Mouse (Mus musculus): Measurements from ENCODE around the gene Ccr8. TPM values are rescaled to one million over a fixed set of nuclear protein-coding genes. Genes with fewer than 3 reads are reported as not detected.
A peak's percentile ranks its signal among the peaks of the same experiment; 100 is the strongest.
"Not testable (repeated sequence)": the region's sequence is repeated elsewhere in the genome, so short reads cannot be mapped to it uniquely, and the experiment has no call there.

The Ccr8 gene
- total RNA-seq, 4 experiments from 2014 or later, result not detected

DNA sequence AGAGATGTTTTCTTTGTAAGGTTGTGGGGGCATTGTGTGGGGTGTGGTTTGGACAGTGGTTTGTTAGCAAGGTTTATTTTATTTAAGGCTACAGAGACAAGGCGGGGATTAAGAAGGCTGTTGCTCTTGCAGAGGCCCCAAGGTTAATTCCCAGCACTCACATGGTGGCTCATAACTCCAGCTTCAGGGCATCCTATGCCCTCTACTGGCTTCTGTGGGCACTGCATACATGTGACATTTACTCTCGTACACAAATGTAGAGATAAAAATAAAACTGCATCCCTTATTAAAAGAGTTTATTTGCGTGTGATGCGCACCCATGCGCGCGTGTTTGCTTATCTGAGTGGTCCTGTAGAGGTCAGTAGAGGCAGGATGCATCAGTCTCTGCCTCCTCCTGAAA is 2.8 kb upstream of the Ccr8 start:
- no peak for DNase-seq (ENCODE audit: low spot score in 2 of 2)

DNA sequence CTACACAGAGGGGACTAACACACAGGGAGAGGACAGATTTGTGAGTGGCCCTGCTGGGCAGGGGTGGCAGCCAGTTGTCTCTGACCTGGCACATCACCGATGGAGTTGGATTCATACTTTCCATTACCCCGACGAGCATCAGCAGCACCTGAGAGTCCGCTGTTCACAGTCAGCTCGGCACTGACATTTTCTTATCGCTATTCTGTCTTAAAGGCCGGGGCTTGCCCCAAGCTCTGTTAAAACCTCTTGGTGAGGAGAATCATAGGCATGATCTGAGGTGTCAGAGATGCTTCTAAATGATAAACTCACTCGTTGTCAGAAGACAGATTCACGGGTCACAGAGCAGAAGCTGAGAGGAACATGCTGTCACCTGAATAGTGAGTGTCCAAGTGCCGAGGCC is 828 bp upstream of the Ccr8 start:
- no peak for DNase-seq (ENCODE audit: low spot score in 2 of 2)

DNA sequence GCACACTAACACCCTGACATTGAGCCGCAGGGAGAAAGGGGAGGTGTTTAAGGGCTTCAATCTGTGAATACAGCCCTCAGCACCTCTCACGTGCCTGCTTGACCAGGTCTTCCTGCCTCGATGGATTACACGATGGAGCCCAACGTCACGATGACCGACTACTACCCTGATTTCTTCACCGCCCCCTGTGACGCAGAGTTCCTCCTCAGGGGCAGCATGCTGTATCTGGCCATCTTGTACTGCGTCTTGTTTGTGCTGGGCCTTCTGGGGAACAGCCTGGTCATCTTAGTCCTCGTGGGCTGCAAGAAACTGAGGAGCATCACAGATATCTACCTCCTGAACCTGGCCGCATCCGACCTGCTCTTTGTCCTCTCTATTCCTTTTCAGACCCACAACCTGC is 1.8 kb downstream of the Ccr8 start:
- DNase-seq (ENCODE audit: low spot score in 2 of 2), result no peak

DNA sequence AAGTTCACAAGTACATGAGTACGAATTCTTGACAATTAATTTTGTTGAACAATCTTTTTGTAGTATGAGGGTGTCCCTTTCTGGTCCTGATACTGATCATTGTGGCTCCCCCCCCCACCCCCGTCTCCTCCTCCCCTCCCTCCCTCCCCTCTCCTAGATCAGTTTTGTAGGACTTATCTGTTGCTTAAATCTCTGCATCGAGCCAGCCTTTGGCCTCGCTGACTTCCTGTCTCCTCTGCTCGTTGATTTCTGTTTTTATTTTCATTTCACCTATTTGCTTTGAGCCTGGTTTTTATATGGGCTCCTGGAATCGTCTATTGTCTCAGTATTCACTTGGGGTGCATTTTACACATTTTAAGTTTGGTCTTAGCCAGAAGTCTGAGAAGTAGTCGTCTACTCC is 4.0 kb downstream of the Ccr8 start:
- DNase-seq (ENCODE audit: low spot score in 2 of 2), result no peak

DNA sequence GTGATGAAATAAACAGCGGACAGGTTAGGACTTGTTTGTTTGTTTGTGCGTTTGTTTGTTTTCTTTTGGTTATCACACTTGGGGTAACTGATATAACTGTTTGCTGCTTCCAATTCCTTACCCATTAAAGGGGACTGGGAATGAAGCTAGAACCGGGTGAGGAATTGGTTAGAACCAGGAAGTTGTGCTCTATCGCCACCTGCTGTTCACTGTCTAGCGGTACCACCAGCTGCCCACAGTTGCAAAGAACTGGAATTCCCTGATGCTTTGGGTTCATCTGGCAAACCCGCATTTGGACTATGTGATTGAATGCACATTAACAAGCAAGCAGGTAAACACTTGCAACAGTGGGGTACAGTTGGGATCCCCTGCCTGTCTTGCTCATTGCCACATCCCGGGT is 6.8 kb downstream of the Ccr8 start:
- DNase-seq (ENCODE audit: low spot score in 2 of 2), result peak in 1 of 2 experiments; percentile 40

DNA sequence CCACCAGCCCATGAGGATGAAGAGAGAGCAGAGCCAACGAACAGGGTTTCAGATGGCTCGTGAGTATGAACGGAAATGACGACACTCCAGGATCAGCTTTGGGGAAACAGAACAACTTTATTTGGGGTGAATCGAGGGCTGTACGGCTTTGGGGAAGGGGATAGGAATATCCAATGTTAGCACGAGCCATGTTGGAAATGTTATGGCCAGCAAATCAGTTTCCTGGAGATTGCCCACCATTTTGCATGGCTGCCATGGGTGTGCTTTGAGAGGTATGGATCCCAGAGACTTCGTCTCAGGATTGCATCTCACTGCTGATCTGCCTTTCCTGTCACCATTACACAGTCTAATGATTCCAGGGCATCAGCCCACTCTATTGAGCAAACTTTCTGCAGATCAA is 7.4 kb downstream of the Ccr8 start:
- no peak for DNase-seq (ENCODE audit: low spot score in 2 of 2)

DNA sequence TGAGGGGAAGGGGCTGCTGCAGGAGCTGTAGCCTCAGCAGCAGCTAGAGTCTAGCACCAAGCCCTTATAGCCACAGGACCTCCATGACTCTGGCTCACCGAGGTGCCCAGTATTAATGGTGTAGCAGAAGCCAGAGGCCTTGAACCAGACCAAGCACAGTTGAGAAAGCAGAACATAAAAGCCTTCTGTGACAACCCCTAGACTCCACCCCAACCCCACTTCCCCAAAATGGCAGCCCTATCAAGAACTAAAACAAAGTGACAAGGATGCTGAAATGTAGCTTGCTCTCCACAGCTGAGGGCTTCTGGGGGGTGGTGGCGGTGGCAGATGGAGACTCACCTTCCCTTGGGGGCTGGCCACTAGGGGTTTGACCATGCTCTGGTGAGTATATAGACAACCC is 9.3 kb downstream of the Ccr8 start:
- no peak for DNase-seq (ENCODE audit: low spot score in 2 of 2)

DNA sequence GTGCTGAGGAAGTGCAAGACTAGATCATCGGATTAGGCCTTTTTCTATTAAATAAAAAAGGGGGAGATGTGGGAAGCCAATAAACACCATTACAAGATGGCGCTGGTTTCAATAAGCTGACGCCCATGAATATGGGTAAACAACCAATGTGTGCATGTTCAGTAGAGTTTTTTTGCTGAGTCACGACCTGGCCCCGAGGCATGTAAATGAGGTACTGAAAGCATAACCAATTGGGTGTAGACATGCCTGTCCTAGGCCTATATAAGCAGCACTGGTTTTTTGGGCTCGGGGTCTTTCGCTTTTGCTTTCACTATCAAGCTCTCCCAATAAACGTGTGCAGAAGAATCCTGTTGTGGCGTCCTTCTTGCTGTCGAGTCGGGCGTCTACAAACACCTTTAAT is 17.0 kb downstream of the Ccr8 start:
- DNase-seq (ENCODE audit: low spot score in 2 of 2), result not testable (repeated sequence)

DNA sequence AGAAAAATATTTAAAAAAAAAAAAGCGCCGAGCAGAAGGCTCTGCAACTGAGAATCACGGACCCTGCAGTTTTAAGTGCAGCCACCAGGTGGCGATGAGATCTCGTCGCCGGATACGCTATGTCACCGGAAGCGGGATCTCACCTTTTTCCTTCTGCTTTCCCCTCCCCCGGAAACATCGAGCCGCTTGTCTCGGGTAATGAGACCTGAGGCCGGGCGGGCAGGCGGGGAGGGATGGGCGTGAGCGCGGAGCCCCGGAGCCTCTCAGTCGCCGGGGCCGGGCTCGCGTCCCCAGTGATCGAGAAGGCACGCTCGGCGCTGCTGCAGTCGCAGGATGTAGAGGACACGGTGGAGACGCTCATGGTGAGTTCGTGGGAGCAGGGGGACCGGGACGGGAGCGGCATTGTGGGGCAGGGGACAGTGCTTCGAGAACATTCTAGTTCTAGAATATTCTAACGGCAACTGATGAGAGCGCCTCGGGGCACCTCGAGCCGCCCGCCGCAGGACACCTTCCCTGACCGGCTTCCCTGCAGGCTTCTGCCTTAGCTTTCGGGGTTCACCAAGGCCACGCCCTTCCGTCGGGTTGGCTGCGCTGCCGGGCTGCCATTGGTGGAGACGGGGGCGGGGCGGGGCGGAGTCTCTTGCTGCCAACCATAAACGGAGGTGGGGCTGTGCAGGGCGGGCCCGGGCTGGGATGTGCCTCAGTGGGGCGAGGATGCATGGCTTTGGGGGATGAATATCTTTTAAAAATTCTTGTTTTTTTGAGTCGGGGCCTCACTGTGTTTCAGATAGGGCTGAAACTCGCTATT is 18.5 kb downstream of the Ccr8 start, which contains the start of gene Slc25a38:
TSS of gene Slc25a38 (plus strand) at position 164 of the 808 bp plus-strand sequence.
- peak; percentile 88 to 96 for DNase-seq (ENCODE audit: low spot score in 2 of 2)

DNA sequence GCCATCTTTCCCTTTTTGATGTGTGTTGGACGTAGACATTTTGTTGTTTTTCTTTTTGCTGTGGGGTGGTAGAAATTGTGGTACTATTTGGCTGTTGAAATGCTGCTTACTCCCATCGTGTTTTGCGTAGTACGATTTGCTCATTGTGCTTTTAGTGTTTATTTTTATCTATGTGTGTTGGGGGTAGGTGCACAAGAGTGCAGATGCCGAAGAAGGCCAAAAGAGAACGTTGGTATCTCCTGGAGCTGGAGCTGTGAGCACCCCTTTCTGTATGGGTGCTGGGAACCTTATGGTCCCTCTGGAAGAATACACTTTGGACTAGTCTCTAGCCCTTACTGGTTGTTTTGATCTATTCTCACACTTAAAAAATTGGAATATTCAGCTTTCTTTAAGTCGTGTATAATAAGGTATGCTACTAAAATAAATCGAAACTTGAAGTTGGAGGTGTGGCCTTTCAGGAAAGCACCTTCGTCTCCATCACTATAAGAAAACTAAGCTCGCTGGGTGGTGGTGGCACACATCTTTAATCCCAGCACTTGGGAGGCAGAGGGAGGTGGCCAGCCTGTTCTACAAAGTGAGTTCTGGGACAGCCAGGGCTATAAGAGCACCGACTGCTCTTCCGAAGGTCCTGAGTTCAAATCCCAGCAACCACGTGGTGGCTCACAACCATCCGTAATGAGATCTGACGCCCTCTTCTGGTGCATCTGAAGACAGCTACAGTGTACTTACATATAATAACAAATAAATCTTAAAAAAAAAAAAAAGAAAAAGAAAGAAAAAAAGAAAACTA is 19.4 kb downstream of the Ccr8 start:
- no peak for DNase-seq (ENCODE audit: low spot score in 2 of 2)

DNA sequence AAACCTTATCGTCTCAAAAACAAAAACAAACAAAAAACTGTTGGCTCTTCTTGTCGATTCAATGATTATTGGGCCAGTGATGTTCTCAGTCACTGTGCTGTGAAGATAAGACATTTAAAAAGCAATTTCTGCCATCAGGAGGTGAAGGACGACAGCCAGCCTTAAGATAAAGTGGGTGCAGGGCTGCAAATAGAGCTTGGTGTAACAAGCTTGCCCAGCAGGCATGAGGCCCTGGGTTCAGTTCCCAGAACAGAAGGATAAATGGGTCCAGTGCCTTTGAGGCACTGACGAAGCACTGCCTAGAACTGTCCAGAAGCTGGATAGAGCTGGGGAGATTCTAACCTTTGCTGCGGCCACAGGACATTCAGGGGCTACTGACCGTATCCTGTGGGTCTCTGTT is 20.6 kb downstream of the Ccr8 start:
- DNase-seq (ENCODE audit: low spot score in 2 of 2), result no peak

DNA sequence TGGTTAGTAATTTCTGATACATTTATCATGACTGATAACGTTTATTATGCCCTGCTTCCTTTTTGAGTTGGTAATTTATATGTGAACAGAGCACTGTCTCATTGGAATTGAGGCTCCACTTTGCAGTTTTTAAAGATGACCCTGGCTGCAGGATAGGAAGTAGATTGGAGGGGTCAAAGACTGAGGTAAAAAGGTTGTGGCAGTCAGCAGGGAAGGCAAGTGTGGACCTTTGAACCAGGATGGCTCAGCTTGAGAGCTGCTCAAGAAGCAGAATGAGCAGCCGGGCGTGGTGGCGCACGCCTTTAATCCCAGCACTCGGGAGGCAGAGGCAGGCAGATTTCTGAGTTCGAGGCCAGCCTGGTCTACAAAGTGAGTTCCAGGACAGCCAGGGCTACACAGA is 21.5 kb downstream of the Ccr8 start:
- no peak for DNase-seq (ENCODE audit: low spot score in 2 of 2)

DNA sequence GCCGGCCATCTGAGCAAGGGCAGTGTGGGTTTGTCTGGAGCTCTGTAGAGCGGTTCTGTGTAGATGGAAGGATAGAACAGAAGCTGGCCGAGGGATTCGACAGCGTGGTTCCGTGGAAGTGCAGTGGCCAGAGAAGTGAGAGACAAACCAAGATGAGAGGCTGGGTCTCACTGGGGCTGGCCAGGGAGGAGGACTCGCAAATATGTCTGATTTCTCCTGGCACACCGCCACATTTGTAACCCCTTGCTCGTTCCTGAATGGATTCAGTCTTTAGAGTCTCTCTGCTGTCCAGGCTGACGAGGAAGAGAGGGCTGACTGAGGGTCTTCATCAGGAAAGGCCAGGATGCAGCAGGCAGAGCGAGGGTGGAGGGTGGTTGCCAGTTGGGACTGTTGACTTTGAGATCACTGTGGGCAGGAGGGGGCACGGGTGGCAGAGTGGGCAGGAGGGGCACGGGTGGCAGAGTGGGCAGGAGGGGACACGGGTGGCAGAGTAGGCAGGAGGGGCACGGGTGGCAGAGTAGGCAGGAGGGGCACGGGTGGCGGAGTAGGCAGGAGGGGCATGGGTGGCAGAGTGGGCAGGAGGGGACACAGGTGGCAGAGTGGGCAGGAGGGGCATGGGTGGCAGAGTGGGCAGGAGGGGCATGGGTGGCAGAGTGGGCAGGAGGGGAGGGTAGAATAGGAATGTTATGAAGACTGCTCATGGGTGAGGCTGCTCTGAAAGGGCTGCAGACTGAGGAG is 22.3 kb downstream of the Ccr8 start:
- no peak for DNase-seq (ENCODE audit: low spot score in 2 of 2)

DNA sequence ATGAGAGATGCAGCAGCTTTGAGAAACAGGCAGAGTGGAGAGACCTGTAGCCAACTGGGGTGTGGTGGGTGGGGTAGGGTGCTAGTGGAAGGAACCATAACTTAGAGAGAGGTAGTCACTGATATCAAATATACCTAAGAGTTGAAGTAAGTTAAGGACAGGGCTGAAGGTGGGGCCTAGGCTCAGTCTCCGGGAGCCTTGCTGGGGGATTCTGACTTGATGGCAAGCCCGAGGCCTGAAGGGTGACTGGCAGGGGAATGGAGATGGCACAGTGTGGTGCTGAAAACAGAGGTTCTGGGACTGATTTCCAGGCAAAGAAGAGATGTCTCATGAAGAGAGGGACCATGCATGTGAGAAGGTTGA is 22.9 kb downstream of the Ccr8 start:
- DNase-seq (ENCODE audit: low spot score in 2 of 2), result no peak

DNA sequence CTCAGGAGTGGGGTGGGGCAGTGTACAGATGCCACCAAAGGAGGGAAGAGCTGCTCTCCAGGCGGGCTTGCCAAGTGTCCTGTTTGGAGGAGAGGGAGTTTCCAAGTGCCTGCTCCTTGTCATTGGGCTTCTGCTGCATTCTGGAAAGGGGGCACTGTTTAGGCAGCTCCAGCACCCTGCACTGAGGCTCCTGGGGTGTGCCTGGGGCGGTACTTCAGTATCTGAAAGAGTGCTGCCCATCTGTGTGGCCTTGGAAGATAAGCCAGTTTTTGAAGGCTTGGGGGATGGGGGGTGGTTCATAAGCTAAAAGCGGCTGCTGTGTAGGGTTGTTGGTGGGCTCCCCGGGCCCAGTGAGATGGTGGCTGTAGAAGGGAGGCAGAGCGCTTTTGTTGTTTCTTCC is 23.7 kb downstream of the Ccr8 start:
- no peak for DNase-seq (ENCODE audit: low spot score in 2 of 2)

DNA sequence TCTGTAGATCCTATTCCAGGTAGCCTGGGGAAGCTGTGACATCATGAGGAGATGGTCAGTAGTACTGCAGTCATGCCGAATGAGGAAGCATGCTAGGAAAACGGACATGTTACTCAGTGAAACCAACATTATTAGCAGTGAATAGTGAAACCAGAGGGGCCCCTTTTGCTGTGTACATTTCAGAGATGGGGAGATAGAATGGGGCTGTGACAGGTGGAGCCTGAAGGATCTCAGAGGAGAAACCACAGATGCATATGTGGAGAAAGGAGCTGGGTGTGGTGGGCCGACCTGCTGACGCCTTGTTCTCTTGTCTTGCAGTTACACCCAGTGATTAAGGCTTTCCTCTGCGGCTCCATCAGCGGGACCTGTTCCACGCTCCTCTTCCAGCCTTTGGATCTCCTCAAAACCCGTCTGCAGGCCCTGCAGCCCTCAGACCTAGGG is 24.3 kb downstream of the Ccr8 start:
- no peak for DNase-seq (ENCODE audit: low spot score in 2 of 2)

DNA sequence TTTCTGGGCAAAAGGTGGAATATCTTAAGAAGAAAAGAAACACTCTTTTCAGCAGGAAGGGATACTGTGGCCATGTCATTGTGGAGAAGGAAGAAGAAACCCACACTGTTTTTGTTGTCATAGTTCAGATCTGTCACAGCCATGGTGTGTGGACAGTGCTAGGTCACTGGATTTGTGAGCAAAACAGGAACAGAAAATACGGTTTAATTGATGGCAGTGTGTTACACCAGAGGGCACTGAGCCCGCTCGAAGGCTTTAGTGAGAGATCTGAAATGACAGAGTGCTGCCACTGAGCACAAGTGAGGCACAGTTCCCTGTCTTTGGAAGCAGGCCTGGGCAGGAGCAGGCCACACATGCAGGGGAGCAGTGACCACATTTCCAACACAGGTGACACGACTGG is 26.3 kb downstream of the Ccr8 start:
- no peak for DNase-seq (ENCODE audit: low spot score in 2 of 2)

DNA sequence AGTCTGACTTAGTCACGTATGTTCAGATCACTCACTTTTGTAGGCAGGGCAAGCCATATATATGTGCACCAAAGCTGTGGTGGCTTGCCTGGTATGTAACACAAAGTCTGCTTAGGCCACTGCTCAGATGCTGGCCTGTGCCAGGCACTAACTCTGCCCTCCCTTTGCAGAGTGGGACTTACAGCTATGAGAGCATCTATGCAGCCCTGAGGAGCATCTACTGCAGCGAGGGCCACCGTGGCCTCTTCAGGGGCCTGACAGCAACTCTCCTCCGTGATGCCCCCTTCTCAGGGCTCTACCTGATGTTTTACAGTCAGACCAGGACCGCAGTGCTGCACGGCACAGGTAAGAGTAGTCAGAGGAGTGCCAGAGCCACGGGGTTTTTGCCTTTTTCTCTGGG is 28.6 kb downstream of the Ccr8 start:
- DNase-seq (ENCODE audit: low spot score in 2 of 2), result no peak

DNA sequence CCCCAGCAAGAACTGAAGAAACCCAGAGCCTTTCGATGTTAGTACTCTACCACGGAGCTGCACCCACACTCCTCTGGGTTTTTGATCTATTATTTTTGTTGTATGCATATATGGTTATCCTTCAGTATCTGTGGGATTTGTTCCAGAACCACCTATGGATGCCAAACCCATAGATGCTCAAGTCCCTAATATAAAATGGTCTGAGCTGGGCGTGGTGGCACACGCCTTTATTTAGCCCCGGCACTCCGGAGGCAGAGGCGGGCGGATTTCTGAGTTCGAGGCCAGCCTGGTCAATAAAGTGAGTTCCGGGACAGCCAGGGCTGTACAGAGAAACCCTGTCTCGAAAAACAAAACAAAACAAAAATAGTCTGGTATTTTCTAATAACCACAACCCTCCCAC is 35.0 kb downstream of the Ccr8 start:
- no peak for DNase-seq (ENCODE audit: low spot score in 2 of 2)

DNA sequence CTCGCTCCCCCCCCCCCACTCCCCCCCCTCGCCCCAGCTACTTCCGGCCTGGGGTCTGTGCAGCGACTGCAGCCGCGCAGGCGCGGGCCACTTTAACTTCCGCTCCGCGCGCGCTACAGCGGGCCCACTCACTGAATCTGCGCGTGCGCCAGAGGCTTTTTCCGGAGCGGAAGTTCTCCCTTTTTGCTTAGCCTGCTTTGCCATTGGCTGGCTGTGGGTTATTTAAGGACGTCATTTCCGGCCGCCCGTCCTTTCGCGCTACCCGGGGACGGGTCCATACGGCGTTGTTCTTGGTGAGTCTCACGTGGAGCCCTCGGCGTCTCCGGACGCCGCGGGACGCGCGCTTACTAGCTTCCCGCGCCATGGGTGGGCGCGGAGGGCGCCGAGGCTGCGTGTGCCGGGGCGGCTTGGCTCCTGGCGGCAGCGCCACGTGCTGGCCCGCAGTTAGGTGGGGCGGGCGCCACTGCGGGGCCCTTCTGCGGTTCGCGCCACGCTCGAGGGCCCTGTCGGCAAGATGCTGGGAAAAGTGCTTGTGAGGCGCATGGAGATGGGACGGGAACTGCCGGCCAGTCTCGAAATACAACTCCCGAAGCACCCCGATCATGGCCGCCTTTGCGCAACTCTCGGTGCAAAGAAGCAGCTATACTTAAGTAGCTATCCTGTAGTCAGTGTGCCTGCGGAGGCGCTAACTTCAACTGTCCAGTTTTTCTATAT is 35.8 kb downstream of the Ccr8 start, which contains the start of gene Rpsa:
TSS of gene Rpsa (plus strand) at position 152 of the 714 bp plus-strand sequence.
- DNase-seq (ENCODE audit: low spot score in 2 of 2), result peak; percentile 86 to 97

DNA sequence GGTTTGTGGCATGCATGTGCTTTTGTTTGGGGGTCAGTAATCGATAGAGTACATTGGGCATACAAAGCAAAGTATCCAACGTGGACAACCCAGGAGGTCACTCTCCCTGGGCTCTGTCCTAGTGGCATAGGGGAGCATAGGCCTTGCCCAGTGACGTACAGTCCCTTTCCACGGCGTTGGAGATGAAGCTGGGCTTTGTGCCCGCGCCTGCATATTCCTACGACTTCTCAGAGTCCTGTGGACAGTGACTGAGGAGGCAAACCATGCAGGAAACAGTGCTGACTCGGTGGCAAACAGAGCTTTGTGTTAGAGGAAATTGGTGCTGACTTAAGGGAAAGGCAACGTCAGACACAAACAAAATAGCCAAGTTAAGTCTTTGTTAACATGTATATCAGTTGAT is 37.4 kb downstream of the Ccr8 start:
- no peak for DNase-seq (ENCODE audit: low spot score in 2 of 2)

All from left cerebral cortex, adult 8-10 months (tissue).